Mouse (Mus musculus): Measurements from ENCODE around the gene Rps6ka4.

The Rps6ka4 gene

GRCm38 (mm10) chr19:6840475-6841291, at the start of gene Rps6ka4:
Gene Rps6ka4, minus strand, starts transcription at chr19:6840636.
- peak; percentile 55 to 72 for DNase-seq

- DNase-seq = no peak
Measured at GRCm38 (mm10) chr19:6877965-6878364, 37.5 kb upstream of the Rps6ka4 start.

- no peak for DNase-seq
Measured at GRCm38 (mm10) chr19:6876799-6877198, 36.4 kb upstream of the Rps6ka4 start.

GRCm38 (mm10) chr19:6875834-6876233, 35.4 kb upstream of the Rps6ka4 start:
- no peak for DNase-seq

GRCm38 (mm10) chr19:6874257-6874656, 33.8 kb upstream of the Rps6ka4 start:
- no peak for DNase-seq

- DNase-seq = no peak
Measured at GRCm38 (mm10) chr19:6872701-6873100, 32.3 kb upstream of the Rps6ka4 start.

GRCm38 (mm10) chr19:6871574-6872271, 31.3 kb upstream of the Rps6ka4 start:
- DNase-seq = peak in 1 of 2 experiments; percentile 13

- DNase-seq = no peak
Measured at GRCm38 (mm10) chr19:6869355-6869754, 28.9 kb upstream of the Rps6ka4 start.

- DNase-seq = no peak
Measured at GRCm38 (mm10) chr19:6861451-6861850, 21.0 kb upstream of the Rps6ka4 start.

GRCm38 (mm10) chr19:6860706-6861105, 20.3 kb upstream of the Rps6ka4 start:
- no peak for DNase-seq

- DNase-seq = no peak
Measured at GRCm38 (mm10) chr19:6859971-6860370, 19.5 kb upstream of the Rps6ka4 start.

- DNase-seq = no peak
Measured at GRCm38 (mm10) chr19:6859032-6859651, 18.7 kb upstream of the Rps6ka4 start.

GRCm38 (mm10) chr19:6858031-6858430, 17.6 kb upstream of the Rps6ka4 start, which contains the start of gene Ccdc88b:
Gene Ccdc88b, minus strand, starts transcription at chr19:6858211.
- DNase-seq = no peak

- DNase-seq = no peak
Measured at GRCm38 (mm10) chr19:6857391-6858005, 17.1 kb upstream of the Rps6ka4 start.

GRCm38 (mm10) chr19:6857003-6857360, 16.5 kb upstream of the Rps6ka4 start:
- DNase-seq = no peak

- DNase-seq = no peak
Measured at GRCm38 (mm10) chr19:6856281-6857002, 16.0 kb upstream of the Rps6ka4 start.

- peak; percentile 72 to 75 for DNase-seq
Measured at GRCm38 (mm10) chr19:6855225-6856031, 15.0 kb upstream of the Rps6ka4 start.

- DNase-seq = no peak
Measured at GRCm38 (mm10) chr19:6854658-6855057, 14.2 kb upstream of the Rps6ka4 start.

GRCm38 (mm10) chr19:6853903-6854302, 13.5 kb upstream of the Rps6ka4 start:
- DNase-seq = no peak

GRCm38 (mm10) chr19:6852393-6853305, 12.2 kb upstream of the Rps6ka4 start:
- DNase-seq = peak in 1 of 2 experiments; percentile 46

Measured in cerebellum, postnatal 14 days (tissue).